Mouse (Mus musculus) liver, postnatal 0 days (tissue): Measurements from ENCODE around the gene Emc7. TPM values are rescaled to one million over a fixed set of nuclear protein-coding genes. Genes with fewer than 3 reads are reported as not detected.
A peak's percentile ranks its signal among the peaks of the same experiment; 100 is the strongest.

Source experiments
- ATAC-seq: fragments of 200-750 bp; cut with Nextera tagmentation; 2 replicates; pipeline ENCODE4 v1.8.0; 2017; ENCODE audit warnings: mild to moderate bottlenecking, moderate library complexity
- DNase-seq: peaks from one replicate; pipeline ENCODE4 v3.0.0-alpha.2; 2016
- H3K27ac ChIP-seq: fragments of 300-500 bp; sonication (generic); 2 replicates; pipeline ENCODE4 v1.5.1; 2014; ENCODE audit warnings: antibody characterized with exemption, moderate library complexity, mild to moderate bottlenecking, low read depth
- H3K27me3 ChIP-seq: fragments of 300-500 bp; sonication (generic); 2 replicates; pipeline ENCODE4 v1.6.1; 2014; ENCODE audit warnings: low read length, control low read depth, mixed read lengths; ENCODE audit not compliant: insufficient read depth
- H3K36me3 ChIP-seq: fragments of 300-500 bp; sonication (generic); replicated peaks from 2 replicates; pipeline ENCODE4 v1.6.1; 2014; ENCODE audit warnings: mild to moderate bottlenecking, control low read depth, low read length, moderate library complexity, mixed read lengths; ENCODE audit not compliant: insufficient read depth
- H3K4me1 ChIP-seq: fragments of 300-500 bp; sonication (generic); 2 replicates; pipeline ENCODE4 v1.6.1; 2014; ENCODE audit warnings: antibody characterized with exemption, mild to moderate bottlenecking, control low read depth; ENCODE audit not compliant: insufficient read depth
- H3K4me2 ChIP-seq: fragments of 300-500 bp; sonication (generic); 2 replicates; pipeline ENCODE4 v1.6.1; 2014; ENCODE audit warnings: low read depth, mild to moderate bottlenecking, low read length, moderate library complexity, mixed read lengths
- H3K4me3 ChIP-seq: fragments of 300-500 bp; sonication (generic); 2 replicates; pipeline ENCODE4 v1.5.1; 2014; ENCODE audit warnings: low read depth, low read length
- H3K9ac ChIP-seq: fragments of 300-500 bp; sonication (generic); replicated peaks from 2 replicates; pipeline ENCODE4 v1.6.1; 2014; ENCODE audit warnings: mild to moderate bottlenecking, moderate library complexity
- H3K9me3 ChIP-seq: fragments of 300-500 bp; sonication (generic); 2 replicates; pipeline ENCODE4 v1.6.1; 2016; ENCODE audit warnings: mild to moderate bottlenecking, control low read depth, low read length, mixed read lengths
- CTCF ChIP-seq: sonication (generic); IDR thresholded peaks from 2 replicates; pipeline ENCODE4 v1.5.1; 2016; ENCODE audit warnings: antibody characterized with exemption, low read depth
- EP300 ChIP-seq: IDR thresholded peaks from 2 replicates; pipeline ENCODE4 v1.6.1; 2016; ENCODE audit warnings: antibody characterized with exemption, low read depth, mild to moderate bottlenecking
- WGBS: fragments of 180-500 bp; shearing (Covaris S2); extraction: QIAGEN DNeasy Blood & Tissue Kit; methylation state at CpG from one replicate; pipeline ENCODE4 v1.1.7; 2014; ENCODE audit not compliant: insufficient replicate concordance; 5-methylcytosine and 5-hydroxymethylcytosine counted together
- polyA plus RNA-seq: library from polyadenylated mRNA; unstranded; fragments of >200 nt; fragmentation: Nextera tagmentation; extraction: Ambion mirVana; gene quantifications from 2 replicates; pipeline ENCODE4 v1.2.1, GENCODE M21; 2015

Emc7 gene
- polyA plus RNA-seq, 1 experiment from 2014 or later = 19.1 TPM

DNA sequence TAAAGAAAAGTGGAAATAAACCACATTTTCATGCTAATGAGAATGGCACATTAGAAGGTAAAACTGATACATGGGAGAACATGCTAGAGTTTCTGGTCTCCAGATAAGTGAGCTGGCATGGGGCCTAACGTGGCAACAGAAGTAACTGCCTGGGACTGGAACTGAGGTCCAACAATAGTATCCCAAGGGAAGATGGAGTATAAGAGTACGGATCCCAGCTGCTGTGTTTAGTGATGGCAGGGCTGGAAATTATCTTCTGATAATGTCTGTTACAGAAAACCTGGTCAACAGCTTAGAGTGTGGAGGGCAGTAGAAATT, 28.5 kb downstream of the Emc7 start:
- Histone ChIP-seq H3K4me3 (no peak overlapping the region), H3K4me1 (no peaks in the 10 kb centered on the region), H3K4me2 (no peak overlapping the region), H3K27me3 (no peaks in the 10 kb centered on the region), H3K36me3 (no peaks in the 10 kb centered on the region), H3K9ac (no peak overlapping the region), H3K27ac (no peak overlapping the region), H3K9me3 (no peaks in the 10 kb centered on the region)
- TF ChIP-seq EP300 = no peak
- TF ChIP-seq CTCF = no peak
- WGBS = 60% methylated on average over 2 of the region's 2 CpGs
- ATAC-seq (no peak), DNase-seq (no peak)

DNA sequence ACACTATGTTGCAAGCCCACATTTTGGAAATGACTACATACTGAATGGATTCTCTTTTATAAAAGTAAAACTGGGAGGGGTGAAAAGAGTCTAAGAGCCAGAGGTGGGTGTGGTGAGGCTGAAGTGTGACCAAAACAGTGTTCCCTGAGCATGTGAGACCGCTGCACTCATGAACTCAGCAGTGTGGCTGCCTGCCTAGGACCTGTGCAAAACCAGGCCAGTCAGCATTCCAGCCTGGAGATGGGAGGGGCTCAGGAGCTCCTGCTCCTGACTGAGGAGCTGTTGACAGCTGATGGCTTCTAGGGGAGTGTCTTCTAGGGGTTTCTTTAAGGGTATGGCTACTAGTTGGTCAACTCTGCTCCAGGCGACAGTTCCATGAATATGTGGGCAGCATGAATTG, 30.1 kb downstream of the Emc7 start:
- H3K4me2 ChIP-seq = no peak overlapping the region
- no peaks in the 10 kb centered on the region for H3K4me1 ChIP-seq
- no peak overlapping the region for H3K27ac ChIP-seq
- no peak for TF ChIP-seq EP300
- TF ChIP-seq CTCF = no peak
- H3K9me3 ChIP-seq = no peaks in the 10 kb centered on the region
- H3K4me3 ChIP-seq = no peak overlapping the region
- ATAC-seq (no peak), DNase-seq (no peak)
- H3K36me3 ChIP-seq = no peaks in the 10 kb centered on the region
- no peak overlapping the region for H3K9ac ChIP-seq
- 67% methylated on average over 2 of the region's 2 CpGs for whole genome bisulfite sequencing
- H3K27me3 ChIP-seq = no peaks in the 10 kb centered on the region

DNA sequence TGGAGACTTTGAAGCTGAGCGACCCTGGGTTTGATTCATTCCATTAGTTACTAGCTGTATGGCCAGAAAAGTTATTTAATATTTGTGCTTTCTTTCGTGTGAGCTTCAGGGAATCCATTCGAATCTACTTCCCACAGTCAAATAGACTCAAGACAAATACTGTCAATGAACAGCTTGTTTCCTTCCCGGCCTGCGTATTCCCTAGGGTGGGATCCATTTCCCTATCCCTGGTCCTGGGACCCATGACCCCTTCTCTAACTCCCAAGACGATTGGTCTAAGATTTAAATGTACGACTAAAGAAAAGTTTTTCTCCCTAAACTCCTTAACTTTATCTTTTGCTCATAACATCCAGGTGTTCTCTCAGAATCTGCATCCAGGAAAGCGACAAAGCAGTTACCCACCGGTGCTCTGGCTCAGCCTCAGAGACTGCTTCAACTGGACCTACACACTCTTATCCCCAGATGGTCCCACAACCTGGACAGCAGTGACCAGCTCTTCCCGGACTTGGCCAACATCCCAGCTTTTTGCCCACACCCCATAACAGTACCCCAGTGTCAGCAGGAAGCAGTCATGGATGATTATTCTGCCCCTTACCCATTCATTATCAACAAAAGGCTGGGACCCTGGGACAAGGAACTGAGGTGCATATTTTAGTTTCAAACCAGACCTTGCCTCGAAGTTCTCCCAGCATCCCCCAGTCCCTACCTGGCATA, 35.8 kb downstream of the Emc7 start:
- H3K27ac ChIP-seq = no peak overlapping the region
- TF ChIP-seq EP300 (no peak), CTCF (no peak)
- H3K4me3 ChIP-seq = no peak overlapping the region
- H3K27me3 ChIP-seq = no peaks in the 10 kb centered on the region
- no peaks in the 10 kb centered on the region for H3K9me3 ChIP-seq
- H3K4me1 ChIP-seq = peaks cover 6% of the 10 kb centered on the region
- no peak overlapping the region for H3K4me2 ChIP-seq
- DNase-seq (no peak), ATAC-seq (no peak)
- WGBS = 83% methylated on average over 11 of the region's 11 CpGs
- no peaks in the 10 kb centered on the region for H3K36me3 ChIP-seq
- no peak overlapping the region for H3K9ac ChIP-seq

DNA sequence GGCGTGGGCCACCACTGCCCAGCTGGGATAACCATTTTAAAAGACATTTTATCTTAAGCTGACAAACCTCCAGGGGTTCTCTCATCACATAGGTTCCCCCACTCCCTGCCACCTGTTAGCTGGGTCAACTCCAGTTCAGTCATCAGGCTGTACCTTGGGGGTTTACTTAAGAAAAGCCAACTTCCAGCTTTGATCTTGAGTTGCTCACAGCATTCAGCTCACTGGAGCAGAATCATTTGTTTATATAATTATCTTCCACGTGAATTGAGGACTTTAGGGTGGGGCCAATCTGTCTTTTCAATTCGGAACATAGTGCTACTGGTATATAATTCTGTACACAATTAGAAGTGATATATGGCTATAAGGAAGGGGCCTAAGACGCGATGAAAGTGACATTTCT, 36.8 kb downstream of the Emc7 start:
- DNase-seq (no peak), ATAC-seq (no peak)
- no peaks in the 10 kb centered on the region for H3K9me3 ChIP-seq
- no peak overlapping the region for H3K27ac ChIP-seq
- H3K27me3 ChIP-seq = no peaks in the 10 kb centered on the region
- H3K4me1 ChIP-seq = peaks cover 6% of the 10 kb centered on the region
- H3K4me2 ChIP-seq = 0 out of 2 replicates have a peak overlapping the region, but pooled peaks have one; percentile 76
- no peak overlapping the region for H3K9ac ChIP-seq
- no peak overlapping the region for H3K4me3 ChIP-seq
- 71% methylated on average over 5 of the region's 5 CpGs for WGBS
- no peak for TF ChIP-seq CTCF
- TF ChIP-seq EP300 = no peak
- H3K36me3 ChIP-seq = no peaks in the 10 kb centered on the region

DNA sequence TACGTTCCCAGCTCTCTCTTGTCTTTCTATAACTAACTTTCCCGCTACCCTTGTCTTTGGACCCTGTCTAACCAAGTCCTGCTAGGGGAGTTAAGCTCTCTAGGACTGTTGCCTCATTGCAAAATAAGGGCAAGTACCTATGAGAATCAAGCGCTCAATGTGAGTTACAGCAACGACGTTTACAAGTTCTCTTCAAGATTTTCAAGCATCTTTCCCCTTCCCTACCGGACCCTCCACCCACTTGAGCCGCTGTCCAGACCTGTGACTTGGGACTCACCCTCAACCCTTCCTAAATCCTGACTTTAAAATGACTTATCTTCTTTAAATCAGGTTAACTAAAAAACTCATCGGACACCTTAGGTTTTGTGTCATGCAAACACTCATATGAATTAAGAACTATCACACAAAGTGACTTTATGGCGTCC, 37.6 kb downstream of the Emc7 start:
- TF ChIP-seq CTCF (no peak), EP300 (no peak)
- no peak for DNase-seq
- peak overlapping the region; percentile 89 for H3K9ac ChIP-seq
- no peaks in the 10 kb centered on the region for H3K9me3 ChIP-seq
- peak overlapping the region; percentile 95 for H3K27ac ChIP-seq
- H3K4me1 ChIP-seq = peaks cover 6% of the 10 kb centered on the region
- peak overlapping the region; percentile 65 for H3K4me3 ChIP-seq
- no peaks in the 10 kb centered on the region for H3K36me3 ChIP-seq
- no peaks in the 10 kb centered on the region for H3K27me3 ChIP-seq
- ATAC-seq = peak; percentile 16
- peak overlapping the region; percentile 76 for H3K4me2 ChIP-seq
- 7% methylated on average over 9 of the region's 9 CpGs for WGBS

DNA sequence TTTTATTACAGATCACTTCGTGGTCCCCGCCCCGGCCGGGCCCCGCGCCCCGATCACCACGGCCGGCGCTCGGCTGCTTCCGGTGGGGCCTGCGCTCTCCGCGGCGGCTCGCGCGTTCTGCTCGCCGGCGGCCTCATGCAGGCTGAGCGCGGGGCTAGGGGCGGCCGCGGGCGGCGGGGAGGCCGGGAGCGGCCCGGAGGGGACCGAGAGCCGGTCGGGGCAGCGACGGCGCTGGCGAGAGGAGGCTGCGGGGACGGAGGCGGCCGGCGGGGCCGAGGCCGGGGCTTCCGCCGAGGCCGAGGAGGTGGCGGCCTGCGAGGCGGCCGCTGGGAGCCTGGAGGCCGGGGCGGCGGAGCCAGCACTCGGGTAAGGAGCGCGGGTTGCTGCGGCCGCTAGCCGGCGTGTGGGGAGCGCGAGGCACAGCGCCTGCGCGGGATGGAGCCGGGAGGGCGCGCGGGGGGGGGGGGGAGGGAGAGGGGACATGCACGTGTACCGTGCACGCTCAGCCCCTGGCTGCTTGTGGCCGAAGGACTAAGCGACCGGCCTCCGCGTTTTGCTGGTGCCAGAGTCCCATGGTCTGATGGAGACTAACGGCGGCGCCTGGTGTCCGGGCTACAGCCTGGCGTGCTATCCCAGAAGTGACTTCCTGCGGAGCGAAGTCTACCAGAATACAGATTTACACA, 38.2 kb downstream of the Emc7 start, which contains the start of gene Aven:
Gene Aven (plus strand): TSS at position 109 of the 683 bp plus-strand sequence.
- Histone ChIP-seq H3K9me3 (no peaks in the 10 kb centered on the region), H3K4me2 (peak within 1 kb of the TSS; percentile 76), H3K27me3 (no peaks in the 10 kb centered on the region), H3K36me3 (no peaks in the 10 kb centered on the region), H3K27ac (peak within 1 kb of the TSS; percentile 95), H3K4me3 (peak within 1 kb of the TSS; percentile 65), H3K4me1 (peaks cover 6% of the 10 kb centered on the region), H3K9ac (peak within 1 kb of the TSS; percentile 89)
- DNase-seq = peak; percentile 86
- TF ChIP-seq CTCF = peak; percentile 9
- no peak for TF ChIP-seq EP300
- WGBS = under 1% methylated on average over 71 of the region's 87 CpGs
- ATAC-seq = peak; percentile 93
